Mouse (Mus musculus) forebrain, embryonic 14.5 days (tissue): ENCODE results near the gene Tmem253. TPM values are rescaled to one million over a fixed set of nuclear protein-coding genes. Genes with fewer than 3 reads are reported as not detected.
"Not testable (repeated sequence)": the region's sequence is repeated elsewhere in the genome, so short reads cannot be mapped to it uniquely, and the experiment has no call there.

Source experiments
- ATAC-seq: fragments of 200-750 bp; cut with Nextera tagmentation; 2 replicates; pipeline ENCODE4 v1.8.0; 2017; ENCODE audit warnings: mild to moderate bottlenecking, moderate library complexity
- DNase-seq: peaks from one replicate; pipeline ENCODE4 v3.0.0-alpha.2; 2015; ENCODE audit warnings: low spot score
- H3K27ac ChIP-seq: fragments of 300-500 bp; sonication (generic); 2 replicates; pipeline ENCODE4 v1.5.1; 2014; ENCODE audit warnings: low read depth, mild to moderate bottlenecking, control low read depth, low read length, moderate library complexity
- H3K27me3 ChIP-seq: fragments of 300-500 bp; sonication (generic); replicated peaks from 2 replicates; pipeline ENCODE4 v1.6.1; 2014; ENCODE audit warnings: low read length, control low read depth, mixed read lengths; ENCODE audit not compliant: control insufficient read depth, insufficient read depth
- H3K36me3 ChIP-seq: fragments of 300-500 bp; sonication (generic); 2 replicates; pipeline ENCODE4 v1.6.1; 2014; ENCODE audit warnings: low read length, control low read depth; ENCODE audit not compliant: control insufficient read depth, insufficient read depth
- H3K4me1 ChIP-seq: fragments of 300-500 bp; sonication (generic); 2 replicates; pipeline ENCODE4 v1.6.1; 2014; ENCODE audit warnings: antibody characterized with exemption, low read length, control low read depth; ENCODE audit not compliant: control insufficient read depth, insufficient read depth
- H3K4me2 ChIP-seq: fragments of 300-500 bp; sonication (generic); 2 replicates; pipeline ENCODE4 v1.6.1; 2014; ENCODE audit warnings: mild to moderate bottlenecking, control low read depth, low read length
- H3K4me3 ChIP-seq: fragments of 300-500 bp; sonication (generic); 2 replicates; pipeline ENCODE4 v1.5.1; 2014; ENCODE audit warnings: low read depth, low read length, control low read depth
- H3K9ac ChIP-seq: fragments of 300-500 bp; sonication (generic); 2 replicates; pipeline ENCODE4 v1.6.1; 2014; ENCODE audit warnings: mild to moderate bottlenecking, low read length, control low read depth, moderate library complexity
- H3K9me3 ChIP-seq: fragments of 300-500 bp; sonication (generic); replicated peaks from 2 replicates; pipeline ENCODE4 v1.6.1; 2016; ENCODE audit warnings: low read length, control low read depth, mixed read lengths; ENCODE audit not compliant: control insufficient read depth
- WGBS: fragments of 180-500 bp; shearing (Covaris S2); extraction: QIAGEN DNeasy Blood & Tissue Kit; methylation state at CpG from one replicate; pipeline ENCODE4 v1.1.7; 2014; 5-methylcytosine and 5-hydroxymethylcytosine counted together
- polyA plus RNA-seq: library from polyadenylated mRNA; unstranded; fragments of >200 nt; fragmentation: Nextera tagmentation; extraction: Ambion mirVana; gene quantifications from 2 replicates; pipeline ENCODE4 v1.2.1, GENCODE M21; 2014

The Tmem253 gene
- polyA plus RNA-seq, 1 experiment from 2014 or later = 0.46 TPM

- no peaks in the 10 kb centered on the region for H3K9me3 ChIP-seq
- H3K4me2 ChIP-seq = no peak overlapping the region
- DNase-seq (peak; percentile 58), ATAC-seq (no peak)
- no peaks in the 10 kb centered on the region for H3K27me3 ChIP-seq
- no peak overlapping the region for H3K4me3 ChIP-seq
- no peak overlapping the region for H3K9ac ChIP-seq
- H3K27ac ChIP-seq = no peak overlapping the region
- WGBS = 16% methylated on average over 8 of the region's 8 CpGs
- no peaks in the 10 kb centered on the region for H3K36me3 ChIP-seq
- peaks cover 11% of the 10 kb centered on the region for H3K4me1 ChIP-seq
These were observed 29.6 kb downstream of the Tmem253 start for GRCm38 (mm10) chr14:52044901-52045678.

DNA sequence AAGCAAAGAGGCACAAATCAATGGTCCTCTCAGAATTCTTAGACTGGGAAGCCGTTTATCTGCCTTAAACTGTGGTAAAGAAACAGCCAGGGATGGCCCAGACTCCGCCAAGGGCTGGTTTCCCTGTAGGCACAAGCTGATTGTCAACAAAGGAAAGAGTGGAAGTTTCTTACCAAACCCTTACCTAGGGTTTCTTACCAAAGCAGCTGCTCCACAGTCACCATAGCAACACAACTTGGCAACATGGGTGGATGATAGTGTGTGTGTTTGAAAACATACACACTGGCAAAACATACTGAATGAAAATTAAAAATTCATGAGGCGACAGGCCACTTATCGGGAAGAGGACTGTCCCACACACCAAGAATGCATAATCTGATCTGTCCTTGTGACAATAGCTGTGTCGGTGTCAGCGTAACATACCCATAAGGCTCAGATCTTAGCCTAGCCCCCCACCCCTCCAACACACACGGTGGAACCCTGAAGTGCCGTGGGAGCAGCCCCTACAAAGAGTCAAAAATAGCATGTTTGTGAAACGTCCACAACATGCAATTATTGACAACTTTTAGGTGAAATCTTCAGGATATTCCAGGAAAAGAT lies 30.6 kb downstream of the Tmem253 start:
- Histone ChIP-seq H3K9ac (no peak overlapping the region), H3K4me3 (no peak overlapping the region), H3K9me3 (no peaks in the 10 kb centered on the region), H3K4me2 (no peak overlapping the region), H3K4me1 (peaks cover 11% of the 10 kb centered on the region), H3K36me3 (no peaks in the 10 kb centered on the region), H3K27me3 (no peaks in the 10 kb centered on the region), H3K27ac (no peak overlapping the region)
- ATAC-seq (no peak; the same call in 1 of the 2 replicates), DNase-seq (peak; percentile 36)
- 62% methylated on average over 9 of the region's 9 CpGs for WGBS

DNA sequence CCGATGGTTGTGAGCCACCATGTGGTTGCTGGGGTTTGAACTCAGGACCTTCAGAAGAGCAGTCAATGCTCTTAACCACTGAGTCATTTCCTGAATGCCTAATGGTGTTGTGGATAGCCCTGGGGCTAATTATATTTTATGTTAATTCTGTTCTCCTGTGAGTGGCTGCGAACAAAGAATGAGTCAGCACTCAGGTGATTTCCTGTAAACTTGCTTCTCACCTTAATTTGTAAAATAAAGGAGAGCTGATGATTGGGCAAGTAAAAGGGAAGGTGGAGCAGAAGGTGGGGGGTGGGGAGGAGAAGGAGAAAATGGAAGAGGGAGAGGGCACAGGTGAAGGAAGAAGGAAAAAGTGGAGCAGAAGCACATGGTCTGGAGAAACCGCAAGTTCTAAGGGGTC lies 37.3 kb downstream of the Tmem253 start:
- H3K27ac ChIP-seq, ATAC-seq, H3K4me1 ChIP-seq: not testable (repeated sequence)

DNA sequence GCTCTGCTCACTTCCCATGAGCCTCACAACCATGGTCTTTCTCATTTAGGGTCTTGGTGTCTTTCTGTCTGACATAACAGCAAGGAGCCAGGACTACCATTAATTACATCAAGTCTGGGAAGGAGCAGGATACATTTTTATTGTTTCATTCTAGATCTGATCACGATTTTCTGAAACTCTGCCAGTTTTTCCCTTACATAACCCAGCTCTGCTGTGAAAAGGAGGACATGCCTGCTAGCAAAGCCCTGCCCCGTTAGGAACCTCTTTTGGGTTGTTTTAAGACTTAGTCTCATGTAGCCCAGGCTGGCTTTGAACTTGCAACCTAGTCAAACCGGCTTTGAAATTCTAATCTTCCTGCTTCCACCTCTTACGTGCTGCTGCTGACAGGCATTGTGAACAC lies 44.5 kb downstream of the Tmem253 start:
- Histone ChIP-seq H3K27ac (no peak overlapping the region), H3K4me1 (no peaks in the 10 kb centered on the region), H3K27me3 (no peaks in the 10 kb centered on the region), H3K9me3 (no peaks in the 10 kb centered on the region), H3K9ac (no peak overlapping the region), H3K36me3 (no peaks in the 10 kb centered on the region), H3K4me2 (no peak overlapping the region), H3K4me3 (no peak overlapping the region)
- no peak for DNase-seq
- 66% methylated on average over 4 of the region's 4 CpGs for WGBS
- no peak for ATAC-seq

More for the DNA sequence above, 37.3 kb downstream of the Tmem253 start:
- H3K36me3 ChIP-seq, H3K4me3 ChIP-seq, H3K27me3 ChIP-seq, H3K9me3 ChIP-seq, H3K4me2 ChIP-seq, H3K9ac ChIP-seq, DNase-seq: not testable (repeated sequence)
- 92% methylated on average over 3 of the region's 3 CpGs for WGBS

- 72% methylated on average over 1 of the region's 1 CpGs for WGBS
- no peaks in the 10 kb centered on the region for H3K9me3 ChIP-seq
- ATAC-seq = peak; percentile 26; the same call in 1 of the 2 replicates
- no peak overlapping the region for H3K4me2 ChIP-seq
- H3K4me3 ChIP-seq = no peak overlapping the region
- H3K4me1 ChIP-seq = no peaks in the 10 kb centered on the region
- H3K27me3 ChIP-seq = no peaks in the 10 kb centered on the region
- DNase-seq = peak; percentile 33
- no peak overlapping the region for H3K27ac ChIP-seq
- H3K9ac ChIP-seq = no peak overlapping the region
- no peaks in the 10 kb centered on the region for H3K36me3 ChIP-seq
These were observed 45.3 kb downstream of the Tmem253 start for GRCm38 (mm10) chr14:52060800-52061199.

GRCm38 (mm10) chr14:52061798-52062197 lies 46.3 kb downstream of the Tmem253 start:
- H3K9ac ChIP-seq = no peak overlapping the region
- no peak overlapping the region for H3K4me3 ChIP-seq
- H3K27ac ChIP-seq = no peak overlapping the region
- H3K27me3 ChIP-seq = no peaks in the 10 kb centered on the region
- no peaks in the 10 kb centered on the region for H3K9me3 ChIP-seq
- DNase-seq (no peak), ATAC-seq (no peak)
- H3K36me3 ChIP-seq = no peaks in the 10 kb centered on the region
- H3K4me1 ChIP-seq = no peaks in the 10 kb centered on the region
- 89% methylated on average over 8 of the region's 8 CpGs for WGBS
- no peak overlapping the region for H3K4me2 ChIP-seq

GRCm38 (mm10) chr14:52066135-52066534 lies 50.7 kb downstream of the Tmem253 start:
- no peak for DNase-seq
- WGBS = 65% methylated on average over 4 of the region's 4 CpGs

More at GRCm38 (mm10) chr14:52066135-52066534, 50.7 kb downstream of the Tmem253 start:
- Histone ChIP-seq H3K4me1 (no peaks in the 10 kb centered on the region), H3K27ac (no peak overlapping the region), H3K9ac (no peak overlapping the region), H3K4me3 (no peak overlapping the region), H3K9me3 (no peaks in the 10 kb centered on the region), H3K4me2 (no peak overlapping the region), H3K27me3 (no peaks in the 10 kb centered on the region), H3K36me3 (peaks cover 4% of the 10 kb centered on the region; the same call in 1 of the 2 replicates)
- ATAC-seq = no peak
